Mouse (Mus musculus): ENCODE data around the gene Ap2m1. TPM values are rescaled to one million over a fixed set of nuclear protein-coding genes. Genes with fewer than 3 reads are reported as not detected.

Gene Ap2m1
- polyA plus RNA-seq, 1 experiment from 2014 or later, result 834 TPM

GRCm38 (mm10) chr16:20536081-20536665 lies 895 bp downstream of the Ap2m1 start:
- Histone ChIP-seq H3K9me3 (no peaks in the 10 kb centered on the region), H3K4me3 (replicated peaks) (peak overlapping the region; percentile 92), H3K4me2 (peak overlapping the region; percentile 89), H3K27ac (0 out of 2 replicates have a peak overlapping the region, but pooled peaks have one; percentile 86), H3K27me3 (no peaks in the 10 kb centered on the region), H3K36me3 (replicated peaks) (peaks cover 61% of the 10 kb centered on the region), H3K9ac (peak overlapping the region; percentile 95), H3K4me1 (peaks cover 26% of the 10 kb centered on the region)
- WGBS, result 32% methylated on average over 9 of the region's 9 CpGs
- ATAC-seq (ENCODE audit: low FRiP score), result no peak

GRCm38 (mm10) chr16:20537071-20537471 lies 1.8 kb downstream of the Ap2m1 start:
- WGBS, result 11% methylated on average over 5 of the region's 5 CpGs
- Histone ChIP-seq H3K9ac (peak overlapping the region; percentile 95), H3K27me3 (no peaks in the 10 kb centered on the region), H3K4me2 (peak overlapping the region; percentile 89), H3K4me3 (replicated peaks) (peak overlapping the region; percentile 92), H3K27ac (peak overlapping the region; percentile 50; the same call in 1 of the 2 replicates), H3K4me1 (peaks cover 26% of the 10 kb centered on the region), H3K36me3 (replicated peaks) (peaks cover 61% of the 10 kb centered on the region), H3K9me3 (no peaks in the 10 kb centered on the region)
- ATAC-seq (ENCODE audit: low FRiP score), result no peak

GRCm38 (mm10) chr16:20537601-20538320 lies 2.5 kb downstream of the Ap2m1 start:
- ATAC-seq (ENCODE audit: low FRiP score), result no peak
- H3K4me2 ChIP-seq, result peak overlapping the region; percentile 89
- WGBS, result 27% methylated on average over 6 of the region's 6 CpGs
- peak overlapping the region; percentile 92 for H3K4me3 ChIP-seq (replicated peaks)
- peaks cover 61% of the 10 kb centered on the region for H3K36me3 ChIP-seq (replicated peaks)
- H3K9ac ChIP-seq, result peak overlapping the region; percentile 95
- no peak overlapping the region; the same call in 1 of the 2 replicates for H3K27ac ChIP-seq
- peaks cover 26% of the 10 kb centered on the region for H3K4me1 ChIP-seq
- no peaks in the 10 kb centered on the region for H3K27me3 ChIP-seq
- no peaks in the 10 kb centered on the region for H3K9me3 ChIP-seq

GRCm38 (mm10) chr16:20539649-20540048 lies 4.4 kb downstream of the Ap2m1 start:
- Histone ChIP-seq H3K27ac (no peak overlapping the region), H3K9me3 (no peaks in the 10 kb centered on the region), H3K9ac (no peak overlapping the region), H3K4me1 (peaks cover 26% of the 10 kb centered on the region), H3K4me2 (no peak overlapping the region), H3K36me3 (replicated peaks) (peaks cover 67% of the 10 kb centered on the region), H3K4me3 (replicated peaks) (no peak overlapping the region), H3K27me3 (no peaks in the 10 kb centered on the region)
- no peak for ATAC-seq (ENCODE audit: low FRiP score)
- WGBS, result 84% methylated on average over 3 of the region's 3 CpGs

- H3K4me2 ChIP-seq, result no peak overlapping the region
- H3K4me1 ChIP-seq, result peaks cover 26% of the 10 kb centered on the region
- H3K27ac ChIP-seq, result no peak overlapping the region
- no peak for ATAC-seq (ENCODE audit: low FRiP score)
- no peaks in the 10 kb centered on the region for H3K9me3 ChIP-seq
- WGBS, result 90% methylated on average over 4 of the region's 4 CpGs
- H3K36me3 ChIP-seq (replicated peaks), result peaks cover 74% of the 10 kb centered on the region
- no peak overlapping the region for H3K4me3 ChIP-seq (replicated peaks)
- no peaks in the 10 kb centered on the region for H3K27me3 ChIP-seq
- no peak overlapping the region for H3K9ac ChIP-seq
Measured at GRCm38 (mm10) chr16:20540438-20540837, 5.2 kb downstream of the Ap2m1 start.

GRCm38 (mm10) chr16:20545696-20546095 lies 10.4 kb downstream of the Ap2m1 start:
- peaks cover 18% of the 10 kb centered on the region for H3K4me1 ChIP-seq
- no peaks in the 10 kb centered on the region for H3K9me3 ChIP-seq
- H3K9ac ChIP-seq, result no peak overlapping the region
- no peak overlapping the region for H3K4me3 ChIP-seq (replicated peaks)
- no peaks in the 10 kb centered on the region for H3K27me3 ChIP-seq
- no peak for ATAC-seq (ENCODE audit: low FRiP score)
- H3K27ac ChIP-seq, result no peak overlapping the region
- H3K4me2 ChIP-seq, result no peak overlapping the region
- peaks cover 61% of the 10 kb centered on the region for H3K36me3 ChIP-seq (replicated peaks)
- WGBS, result 96% methylated on average over 10 of the region's 10 CpGs

- H3K27me3 ChIP-seq, result no peaks in the 10 kb centered on the region
- peak overlapping the region; percentile 57 for H3K9ac ChIP-seq
- ATAC-seq (ENCODE audit: low FRiP score), result no peak
- peaks cover 18% of the 10 kb centered on the region for H3K4me1 ChIP-seq
- peak overlapping the region; percentile 68 for H3K4me3 ChIP-seq (replicated peaks)
- WGBS, result 61% methylated on average over 5 of the region's 5 CpGs
- peak overlapping the region; percentile 65 for H3K4me2 ChIP-seq
- peaks cover 60% of the 10 kb centered on the region for H3K36me3 ChIP-seq (replicated peaks)
- 0 out of 2 replicates have a peak overlapping the region, but pooled peaks have one; percentile 51 for H3K27ac ChIP-seq
- no peaks in the 10 kb centered on the region for H3K9me3 ChIP-seq
Measured at GRCm38 (mm10) chr16:20547423-20547822, 12.1 kb downstream of the Ap2m1 start.

GRCm38 (mm10) chr16:20548096-20548948 lies 13.0 kb downstream of the Ap2m1 start, which contains the start of gene Abcf3:
Gene Abcf3, plus strand, starts transcription at chr16:20548577.
- under 1% methylated on average over 56 of the region's 56 CpGs for WGBS
- Histone ChIP-seq H3K4me1 (peaks cover 18% of the 10 kb centered on the region), H3K4me2 (peak within 1 kb of the TSS; percentile 92), H3K9me3 (no peaks in the 10 kb centered on the region), H3K27me3 (no peaks in the 10 kb centered on the region), H3K27ac (peak within 1 kb of the TSS; percentile 51), H3K9ac (peak within 1 kb of the TSS; percentile 76), H3K4me3 (replicated peaks) (peak within 1 kb of the TSS; percentile 68), H3K36me3 (replicated peaks) (peaks cover 61% of the 10 kb centered on the region)
- ATAC-seq (ENCODE audit: low FRiP score), result peak; percentile 98

- Histone ChIP-seq H3K27ac (no peak overlapping the region), H3K9ac (peak overlapping the region; percentile 76), H3K9me3 (no peaks in the 10 kb centered on the region), H3K4me2 (peak overlapping the region; percentile 92), H3K4me1 (peaks cover 18% of the 10 kb centered on the region), H3K4me3 (replicated peaks) (peak overlapping the region; percentile 68), H3K36me3 (replicated peaks) (peaks cover 61% of the 10 kb centered on the region), H3K27me3 (no peaks in the 10 kb centered on the region)
- 55% methylated on average over 9 of the region's 9 CpGs for WGBS
- no peak for ATAC-seq (ENCODE audit: low FRiP score)
Measured at GRCm38 (mm10) chr16:20549161-20549560, 13.9 kb downstream of the Ap2m1 start.

- no peaks in the 10 kb centered on the region for H3K27me3 ChIP-seq
- no peak overlapping the region for H3K4me2 ChIP-seq
- no peak overlapping the region for H3K9ac ChIP-seq
- no peak for ATAC-seq (ENCODE audit: low FRiP score)
- no peak overlapping the region for H3K27ac ChIP-seq
- H3K4me3 ChIP-seq (replicated peaks), result no peak overlapping the region
- WGBS, result 93% methylated on average over 5 of the region's 5 CpGs
- H3K9me3 ChIP-seq, result no peaks in the 10 kb centered on the region
- peaks cover 18% of the 10 kb centered on the region for H3K4me1 ChIP-seq
- H3K36me3 ChIP-seq (replicated peaks), result peaks cover 57% of the 10 kb centered on the region
Measured at GRCm38 (mm10) chr16:20551691-20552090, 16.4 kb downstream of the Ap2m1 start.

GRCm38 (mm10) chr16:20552594-20552993 lies 17.3 kb downstream of the Ap2m1 start:
- Histone ChIP-seq H3K9ac (no peak overlapping the region), H3K4me2 (no peak overlapping the region), H3K27ac (no peak overlapping the region), H3K36me3 (replicated peaks) (peaks cover 62% of the 10 kb centered on the region), H3K9me3 (no peaks in the 10 kb centered on the region), H3K4me1 (peaks cover 16% of the 10 kb centered on the region), H3K27me3 (no peaks in the 10 kb centered on the region), H3K4me3 (replicated peaks) (no peak overlapping the region)
- 88% methylated on average over 1 of the region's 1 CpGs for WGBS
- no peak for ATAC-seq (ENCODE audit: low FRiP score)

- peaks cover 84% of the 10 kb centered on the region for H3K36me3 ChIP-seq (replicated peaks)
- no peak overlapping the region for H3K4me3 ChIP-seq (replicated peaks)
- no peaks in the 10 kb centered on the region for H3K4me1 ChIP-seq
- no peak overlapping the region for H3K27ac ChIP-seq
- no peak for ATAC-seq (ENCODE audit: low FRiP score)
- H3K27me3 ChIP-seq, result no peaks in the 10 kb centered on the region
- H3K9ac ChIP-seq, result no peak overlapping the region
- no peaks in the 10 kb centered on the region for H3K9me3 ChIP-seq
- no peak overlapping the region for H3K4me2 ChIP-seq
- WGBS, result 89% methylated on average over 6 of the region's 6 CpGs
Measured at GRCm38 (mm10) chr16:20555000-20555399, 19.7 kb downstream of the Ap2m1 start.

All from forebrain, embryonic 12.5 days (tissue).